Mouse (Mus musculus) forebrain, embryonic 15.5 days (tissue): ENCODE measurements around the gene Myof. TPM values are rescaled to one million over a fixed set of nuclear protein-coding genes. Genes with fewer than 3 reads are reported as not detected.

Experiments
- ATAC-seq: fragments of 200-750 bp; cut with Nextera tagmentation; replicated peaks from 2 replicates; pipeline ENCODE4 v1.8.0; 2017; ENCODE audit warnings: mild to moderate bottlenecking, moderate TSS enrichment, moderate library complexity
- H3K27ac ChIP-seq: fragments of 300-500 bp; sonication (generic); replicated peaks from 2 replicates; pipeline ENCODE4 v1.5.1; 2015; ENCODE audit warnings: mild to moderate bottlenecking, inconsistent platforms
- H3K27me3 ChIP-seq: fragments of 300-500 bp; sonication (generic); 2 replicates; pipeline ENCODE4 v1.6.1; 2015; ENCODE audit warnings: inconsistent platforms
- H3K36me3 ChIP-seq: fragments of 300-500 bp; sonication (generic); 2 replicates; pipeline ENCODE4 v1.6.1; 2015; ENCODE audit warnings: mild to moderate bottlenecking, inconsistent platforms
- H3K4me1 ChIP-seq: fragments of 300-500 bp; sonication (generic); 2 replicates; pipeline ENCODE4 v1.6.1; 2015; ENCODE audit warnings: inconsistent platforms
- H3K4me2 ChIP-seq: fragments of 300-500 bp; sonication (generic); replicated peaks from 2 replicates; pipeline ENCODE4 v1.6.1; 2015; ENCODE audit warnings: mild to moderate bottlenecking, inconsistent platforms
- H3K4me3 ChIP-seq: fragments of 300-500 bp; sonication (generic); 2 replicates; pipeline ENCODE4 v1.5.1; 2015; ENCODE audit warnings: mild to moderate bottlenecking, inconsistent platforms
- H3K9ac ChIP-seq: fragments of 300-500 bp; sonication (generic); replicated peaks from 2 replicates; pipeline ENCODE4 v1.6.1; 2015; ENCODE audit warnings: mild to moderate bottlenecking, inconsistent platforms
- H3K9me3 ChIP-seq: fragments of 300-500 bp; sonication (generic); 2 replicates; pipeline ENCODE4 v1.6.1; 2016; ENCODE audit warnings: inconsistent platforms
- WGBS: fragments of 180-500 bp; shearing (Covaris S2); methylation state at CpG from one replicate; pipeline ENCODE4 v1.1.7; 2015; ENCODE audit warnings: mixed read lengths; 5-methylcytosine and 5-hydroxymethylcytosine counted together
- polyA plus RNA-seq: library from polyadenylated mRNA; unstranded; fragments of >200 nt; fragmentation: Nextera tagmentation; extraction: Ambion mirVana; gene quantifications from 2 replicates; pipeline ENCODE4 v1.2.1, GENCODE M21; 2015

Gene Myof
- polyA plus RNA-seq, 1 experiment from 2014 or later = 1.4 TPM

DNA sequence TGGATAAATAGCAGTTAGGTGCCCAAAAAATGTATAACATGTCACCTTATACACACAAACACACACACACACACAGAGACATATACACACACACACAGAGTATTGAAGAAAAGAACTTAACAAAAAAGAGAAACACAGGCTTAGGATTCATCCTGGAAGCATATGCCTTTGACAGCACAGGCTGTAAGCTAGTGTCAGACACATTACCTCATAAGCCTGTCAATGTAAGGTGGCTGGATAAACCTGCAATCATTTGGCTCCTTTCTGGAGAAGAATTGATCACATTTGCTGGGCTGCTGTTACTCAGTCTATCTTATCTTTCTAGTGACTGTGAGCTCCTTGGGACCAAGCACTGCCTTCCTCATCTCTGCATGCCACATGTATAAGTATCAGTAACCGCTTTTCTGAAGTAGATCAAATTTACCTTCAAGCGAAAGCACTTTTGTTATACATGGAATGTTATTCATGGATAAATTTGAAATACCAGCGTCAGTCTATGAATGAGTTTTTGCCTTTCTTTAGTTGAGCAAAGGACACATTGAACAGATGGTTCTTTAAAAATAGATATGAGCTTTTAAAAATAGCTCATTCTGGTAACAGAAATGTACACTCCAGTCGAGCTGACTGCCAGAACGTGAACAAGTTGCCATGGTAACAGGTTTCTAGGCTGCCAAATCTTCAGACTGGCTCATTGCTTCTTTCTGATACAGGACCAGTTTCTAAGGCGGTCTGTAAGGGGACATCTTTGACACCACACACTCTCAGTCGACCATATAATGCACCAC lies 51.8 kb downstream of the Myof start:
- peaks cover 17% of the 10 kb centered on the region for H3K4me1 ChIP-seq
- H3K27me3 ChIP-seq = no peaks in the 10 kb centered on the region
- H3K36me3 ChIP-seq = no peaks in the 10 kb centered on the region
- WGBS = 17% methylated on average over 7 of the region's 7 CpGs
- peak overlapping the region; percentile 89 for H3K27ac ChIP-seq
- H3K9me3 ChIP-seq = no peaks in the 10 kb centered on the region
- H3K4me2 ChIP-seq = peak overlapping the region; percentile 17
- no peak overlapping the region for H3K4me3 ChIP-seq
- H3K9ac ChIP-seq = no peak overlapping the region
- ATAC-seq = peak; percentile 90

DNA sequence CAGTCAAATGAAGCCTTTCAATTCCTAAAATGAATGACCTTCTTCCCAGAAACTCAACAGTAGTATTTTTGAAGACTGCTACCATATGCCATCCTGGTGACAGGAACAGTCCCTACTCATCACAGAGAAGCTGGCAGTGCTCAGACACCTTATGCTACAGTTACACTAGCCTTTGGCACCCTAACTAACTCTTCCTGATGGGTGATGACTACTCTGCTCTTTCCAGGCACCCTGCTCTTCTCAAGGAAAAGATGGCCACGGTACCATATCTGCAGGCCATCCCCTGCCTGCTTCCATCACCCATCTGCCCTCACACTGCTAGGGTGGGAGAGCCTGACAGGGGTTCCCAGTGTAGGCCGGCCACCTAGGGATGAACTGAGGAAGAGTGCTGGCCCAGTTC lies 53.4 kb downstream of the Myof start:
- no peak for ATAC-seq
- H3K27ac ChIP-seq = peak overlapping the region; percentile 89; the same call in 1 of the 2 replicates
- no peaks in the 10 kb centered on the region for H3K9me3 ChIP-seq
- 82% methylated on average over 2 of the region's 2 CpGs for WGBS
- H3K9ac ChIP-seq = no peak overlapping the region
- H3K4me2 ChIP-seq = no peak overlapping the region
- peaks cover 17% of the 10 kb centered on the region for H3K4me1 ChIP-seq
- H3K4me3 ChIP-seq = no peak overlapping the region
- H3K27me3 ChIP-seq = no peaks in the 10 kb centered on the region
- H3K36me3 ChIP-seq = no peaks in the 10 kb centered on the region

DNA sequence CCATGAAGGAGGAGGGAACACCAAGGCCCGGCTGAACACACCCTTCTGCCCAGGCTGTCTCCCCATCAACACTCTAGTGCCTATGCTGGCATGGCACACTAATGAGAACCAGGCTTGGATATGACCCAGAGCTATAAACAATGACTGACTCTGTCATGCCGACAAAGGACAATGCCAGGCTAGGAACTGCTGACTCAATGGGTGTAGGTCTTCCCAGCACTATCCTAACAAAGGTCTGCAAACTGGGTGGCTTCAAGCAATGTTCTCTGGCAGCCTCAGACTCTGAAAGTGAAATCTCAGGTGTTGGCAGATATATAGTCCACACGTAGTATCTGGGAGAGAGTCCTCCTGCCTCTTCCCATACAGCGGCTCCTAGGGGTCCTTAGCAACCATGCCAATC lies 55.2 kb downstream of the Myof start:
- H3K4me3 ChIP-seq = no peak overlapping the region
- H3K36me3 ChIP-seq = no peaks in the 10 kb centered on the region
- no peak overlapping the region for H3K9ac ChIP-seq
- no peak overlapping the region for H3K4me2 ChIP-seq
- WGBS = 77% methylated on average over 4 of the region's 4 CpGs
- no peaks in the 10 kb centered on the region for H3K27me3 ChIP-seq
- H3K9me3 ChIP-seq = no peaks in the 10 kb centered on the region
- H3K4me1 ChIP-seq = peaks cover 17% of the 10 kb centered on the region
- ATAC-seq = no peak
- no peak overlapping the region for H3K27ac ChIP-seq

DNA sequence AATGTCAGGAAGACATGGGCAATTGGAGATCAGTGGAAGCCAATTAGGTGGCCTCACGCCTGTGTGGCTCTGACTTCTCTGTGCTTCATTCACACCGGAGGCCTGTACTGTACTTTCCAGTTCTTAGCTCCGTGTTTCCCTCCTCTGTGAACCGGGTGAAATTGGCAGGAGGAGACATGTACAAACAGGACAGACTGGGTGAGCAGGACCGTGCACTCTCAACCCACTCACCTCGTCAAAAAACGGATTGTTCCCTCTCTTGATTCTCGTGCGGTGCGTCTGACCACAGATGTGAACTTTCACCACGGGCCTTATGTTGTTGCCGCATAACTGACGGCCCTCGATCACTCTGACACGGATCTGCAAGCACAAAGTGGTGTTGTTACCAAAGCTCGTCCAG lies 57.6 kb downstream of the Myof start:
- no peak overlapping the region for H3K4me2 ChIP-seq
- H3K27ac ChIP-seq = no peak overlapping the region
- H3K36me3 ChIP-seq = no peaks in the 10 kb centered on the region
- H3K4me1 ChIP-seq = 0 out of 2 replicates have a peak, but pooled peaks cover 3% of the 10 kb centered on the region
- WGBS = 91% methylated on average over 16 of the region's 16 CpGs
- H3K9me3 ChIP-seq = no peaks in the 10 kb centered on the region
- no peak for ATAC-seq
- H3K9ac ChIP-seq = no peak overlapping the region
- no peak overlapping the region for H3K4me3 ChIP-seq
- no peaks in the 10 kb centered on the region for H3K27me3 ChIP-seq

DNA sequence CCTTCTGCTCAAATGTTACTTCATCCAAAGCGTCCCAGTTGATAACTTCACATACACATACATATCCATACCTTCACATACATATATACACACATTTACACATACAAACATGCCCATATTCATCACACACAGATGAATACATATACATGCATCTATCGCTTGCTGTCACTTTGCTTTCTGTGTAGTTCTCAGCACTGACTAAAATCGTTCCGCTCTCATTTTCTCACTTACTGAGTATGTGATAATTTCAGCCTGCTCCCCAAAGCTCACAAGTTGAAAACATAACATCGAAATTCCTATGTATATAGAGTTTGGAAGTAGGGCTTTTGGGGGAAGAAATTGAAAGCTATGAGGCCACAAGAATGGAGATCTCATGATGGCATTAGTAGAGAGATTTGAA lies 67.4 kb downstream of the Myof start:
- Histone ChIP-seq H3K4me3 (no peak overlapping the region), H3K9me3 (no peaks in the 10 kb centered on the region), H3K27ac (no peak overlapping the region), H3K36me3 (no peaks in the 10 kb centered on the region), H3K4me2 (no peak overlapping the region), H3K27me3 (no peaks in the 10 kb centered on the region), H3K4me1 (no peaks in the 10 kb centered on the region), H3K9ac (no peak overlapping the region)
- ATAC-seq = no peak; the same call in 1 of the 2 replicates
- 87% methylated on average over 5 of the region's 5 CpGs for WGBS

DNA sequence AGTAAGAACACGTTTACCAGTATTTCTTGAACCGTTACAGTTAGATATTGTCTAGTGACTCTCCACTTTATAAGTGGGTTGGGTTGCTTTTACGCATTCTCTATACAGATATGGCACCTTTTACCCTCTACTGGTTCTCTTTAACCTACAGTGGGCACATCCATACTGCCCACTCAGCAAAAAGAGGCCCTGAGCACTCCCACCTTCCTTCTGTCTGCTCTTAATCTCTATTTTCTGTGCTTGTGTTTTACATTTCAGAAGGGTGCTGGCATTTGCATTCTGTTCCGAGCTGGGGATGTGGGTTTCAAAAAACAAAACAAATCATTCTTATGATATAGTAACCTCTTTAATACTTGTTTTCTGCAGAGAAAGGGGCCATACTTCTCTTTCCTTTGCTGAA lies 72.8 kb downstream of the Myof start:
- H3K4me3 ChIP-seq = no peak overlapping the region
- H3K27me3 ChIP-seq = no peaks in the 10 kb centered on the region
- 84% methylated on average over 4 of the region's 4 CpGs for WGBS
- H3K9ac ChIP-seq = no peak overlapping the region
- no peak overlapping the region for H3K27ac ChIP-seq
- H3K9me3 ChIP-seq = no peaks in the 10 kb centered on the region
- no peaks in the 10 kb centered on the region for H3K36me3 ChIP-seq
- ATAC-seq = no peak
- no peaks in the 10 kb centered on the region for H3K4me1 ChIP-seq
- H3K4me2 ChIP-seq = no peak overlapping the region

DNA sequence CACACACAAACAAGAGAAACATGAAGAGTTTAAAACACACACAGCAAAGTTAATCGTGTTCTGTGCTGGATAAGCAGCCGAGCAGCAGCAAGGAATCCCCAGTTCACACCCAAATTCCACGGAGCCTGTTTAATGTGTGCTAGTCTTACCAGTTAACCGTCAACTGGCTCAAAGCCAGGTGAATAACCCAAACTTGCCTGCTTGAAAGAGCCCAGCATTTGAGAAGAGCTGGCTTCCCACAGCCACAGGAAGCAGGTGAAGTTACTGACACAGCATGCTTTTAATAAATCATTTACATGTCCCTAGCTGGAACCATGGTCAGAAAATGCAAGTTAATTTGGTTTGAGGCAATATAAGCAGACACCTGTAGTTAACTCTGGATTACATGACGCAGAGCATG lies 73.4 kb downstream of the Myof start:
- Histone ChIP-seq H3K27ac (no peak overlapping the region), H3K4me1 (no peaks in the 10 kb centered on the region), H3K27me3 (no peaks in the 10 kb centered on the region), H3K9me3 (no peaks in the 10 kb centered on the region), H3K4me3 (no peak overlapping the region), H3K9ac (no peak overlapping the region), H3K36me3 (no peaks in the 10 kb centered on the region), H3K4me2 (no peak overlapping the region)
- 66% methylated on average over 5 of the region's 5 CpGs for WGBS
- ATAC-seq = no peak

DNA sequence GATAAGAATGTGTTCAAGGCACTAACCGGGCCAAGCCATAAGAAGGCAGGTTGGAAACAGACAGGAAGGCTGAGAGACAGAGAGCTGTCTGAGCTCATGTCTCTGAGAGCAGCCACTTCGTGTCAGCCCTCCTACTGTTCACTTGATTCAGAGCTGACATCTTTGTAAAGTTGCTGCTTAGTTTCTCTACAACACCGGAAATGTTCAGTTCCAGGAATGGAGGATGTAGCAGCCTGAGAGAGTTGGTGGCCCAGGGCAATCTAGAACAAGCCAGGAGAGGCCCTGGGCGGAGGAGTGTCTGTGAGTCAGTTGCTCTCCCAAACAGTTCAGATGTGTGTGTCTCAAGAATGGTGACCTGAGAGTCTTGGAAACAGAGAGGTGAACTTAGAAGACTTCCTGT lies 77.5 kb downstream of the Myof start:
- Histone ChIP-seq H3K27ac (no peak overlapping the region), H3K9me3 (no peaks in the 10 kb centered on the region), H3K36me3 (no peaks in the 10 kb centered on the region), H3K4me1 (no peaks in the 10 kb centered on the region), H3K27me3 (no peaks in the 10 kb centered on the region), H3K9ac (no peak overlapping the region), H3K4me2 (no peak overlapping the region), H3K4me3 (no peak overlapping the region)
- no peak for ATAC-seq
- 77% methylated on average over 4 of the region's 4 CpGs for WGBS

DNA sequence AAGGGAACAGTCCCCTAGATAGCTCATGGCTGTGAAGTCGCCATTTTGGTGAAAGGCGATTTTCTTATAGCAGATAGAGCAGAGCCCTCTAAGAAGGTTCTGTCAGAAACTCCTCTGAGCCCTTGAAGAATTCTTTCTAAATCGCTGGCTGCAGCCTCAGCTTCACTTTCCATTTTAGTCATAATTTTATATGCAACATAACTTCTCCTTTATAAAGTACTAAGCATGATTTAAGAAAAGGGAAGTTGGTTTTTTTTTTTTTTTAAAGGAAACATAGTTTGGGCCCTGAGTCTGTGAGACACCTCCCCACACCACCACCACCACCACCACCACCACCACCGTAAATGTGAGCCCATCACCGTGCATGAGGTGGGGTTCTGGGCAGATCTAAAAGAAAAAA lies 80.0 kb downstream of the Myof start:
- Histone ChIP-seq H3K4me1 (no peaks in the 10 kb centered on the region), H3K9ac (no peak overlapping the region), H3K27me3 (no peaks in the 10 kb centered on the region), H3K4me3 (no peak overlapping the region), H3K4me2 (no peak overlapping the region), H3K9me3 (no peaks in the 10 kb centered on the region), H3K27ac (no peak overlapping the region), H3K36me3 (no peaks in the 10 kb centered on the region)
- no peak for ATAC-seq
- 93% methylated on average over 5 of the region's 5 CpGs for WGBS

DNA sequence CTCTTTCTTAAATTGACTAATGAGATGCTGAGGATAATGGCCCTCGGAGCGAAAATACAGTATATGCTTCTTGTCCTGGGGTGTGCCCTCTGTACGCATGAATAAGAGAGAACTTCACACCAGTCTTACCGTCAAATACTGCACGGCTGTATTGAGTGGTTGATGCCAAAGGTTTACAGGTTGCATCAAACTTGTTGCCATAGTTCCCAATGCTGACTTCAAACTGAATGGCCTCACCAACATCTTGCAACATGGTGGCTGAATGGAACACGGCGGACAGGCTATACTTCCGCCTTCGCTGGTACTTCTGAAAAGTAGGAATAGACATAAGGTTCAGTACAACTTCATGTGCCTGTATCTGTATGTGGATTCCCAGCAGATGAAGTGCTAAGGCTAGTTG lies 82.6 kb downstream of the Myof start:
- H3K9ac ChIP-seq = no peak overlapping the region
- no peak for ATAC-seq
- no peaks in the 10 kb centered on the region for H3K9me3 ChIP-seq
- WGBS = 93% methylated on average over 9 of the region's 9 CpGs
- no peak overlapping the region for H3K4me2 ChIP-seq
- H3K27ac ChIP-seq = no peak overlapping the region
- no peaks in the 10 kb centered on the region for H3K4me1 ChIP-seq
- no peaks in the 10 kb centered on the region for H3K36me3 ChIP-seq
- no peaks in the 10 kb centered on the region for H3K27me3 ChIP-seq
- H3K4me3 ChIP-seq = no peak overlapping the region

DNA sequence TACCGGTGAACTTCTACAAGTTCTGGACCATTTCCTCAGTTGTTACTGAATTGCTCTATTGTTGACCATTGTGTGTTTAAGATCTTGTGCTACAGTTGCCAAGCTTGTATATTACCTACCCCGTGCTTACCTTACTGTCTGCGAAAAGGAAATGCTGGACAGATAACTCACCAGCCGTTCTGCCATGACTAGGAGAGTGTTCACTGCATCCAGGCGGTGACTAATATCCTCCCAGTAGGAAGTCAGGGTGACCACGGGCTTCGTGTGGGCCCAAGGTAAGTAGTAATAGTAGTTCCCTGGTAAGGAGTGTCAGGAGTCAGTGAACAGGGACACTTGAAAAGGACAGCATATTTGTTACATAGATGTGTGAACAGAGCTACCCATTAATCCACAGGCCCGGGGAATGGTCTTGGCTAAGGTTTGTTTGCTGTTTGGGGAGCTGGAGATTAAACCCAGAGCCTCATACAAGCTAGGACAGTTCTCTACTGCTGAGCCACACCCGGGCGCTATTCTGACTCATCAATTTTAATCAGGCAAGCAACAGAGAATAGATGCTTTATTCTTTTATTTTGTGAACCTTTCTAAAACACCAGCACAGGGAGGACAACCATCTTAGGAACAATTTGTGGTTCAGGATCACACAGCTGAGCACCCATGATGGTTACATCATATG lies 83.7 kb downstream of the Myof start:
- no peak for ATAC-seq
- 91% methylated on average over 10 of the region's 10 CpGs for WGBS

DNA sequence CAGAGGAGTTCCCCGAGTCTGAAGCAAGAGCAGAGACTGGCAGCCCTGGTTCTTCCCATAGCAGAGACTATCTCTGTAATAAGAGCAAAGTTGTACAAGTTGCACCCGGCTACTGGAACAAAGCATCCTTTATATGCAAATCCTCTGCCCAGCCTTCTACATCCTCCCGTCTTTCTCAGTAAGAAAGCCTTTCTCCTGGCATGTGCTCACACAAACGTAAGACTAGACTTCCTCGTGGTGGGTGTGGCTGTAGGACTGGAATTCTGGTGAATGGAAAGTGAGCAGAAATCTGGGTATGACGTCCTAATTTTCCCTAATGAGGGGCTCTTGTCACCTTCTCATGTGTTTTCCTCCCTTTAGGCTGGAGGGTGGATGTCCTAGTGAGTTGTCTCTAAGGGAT lies 84.3 kb downstream of the Myof start:
- Histone ChIP-seq H3K9me3 (no peaks in the 10 kb centered on the region), H3K4me3 (no peak overlapping the region), H3K4me2 (no peak overlapping the region), H3K27ac (no peak overlapping the region), H3K9ac (no peak overlapping the region), H3K4me1 (no peaks in the 10 kb centered on the region), H3K36me3 (no peaks in the 10 kb centered on the region), H3K27me3 (no peaks in the 10 kb centered on the region)
- WGBS = 37% methylated on average over 6 of the region's 6 CpGs
- no peak for ATAC-seq

More for the DNA sequence above, 83.7 kb downstream of the Myof start:
- no peaks in the 10 kb centered on the region for H3K27me3 ChIP-seq
- H3K4me2 ChIP-seq = no peak overlapping the region
- H3K9me3 ChIP-seq = no peaks in the 10 kb centered on the region
- no peaks in the 10 kb centered on the region for H3K4me1 ChIP-seq
- no peak overlapping the region for H3K9ac ChIP-seq
- H3K36me3 ChIP-seq = no peaks in the 10 kb centered on the region
- H3K4me3 ChIP-seq = no peak overlapping the region
- no peak overlapping the region for H3K27ac ChIP-seq

DNA sequence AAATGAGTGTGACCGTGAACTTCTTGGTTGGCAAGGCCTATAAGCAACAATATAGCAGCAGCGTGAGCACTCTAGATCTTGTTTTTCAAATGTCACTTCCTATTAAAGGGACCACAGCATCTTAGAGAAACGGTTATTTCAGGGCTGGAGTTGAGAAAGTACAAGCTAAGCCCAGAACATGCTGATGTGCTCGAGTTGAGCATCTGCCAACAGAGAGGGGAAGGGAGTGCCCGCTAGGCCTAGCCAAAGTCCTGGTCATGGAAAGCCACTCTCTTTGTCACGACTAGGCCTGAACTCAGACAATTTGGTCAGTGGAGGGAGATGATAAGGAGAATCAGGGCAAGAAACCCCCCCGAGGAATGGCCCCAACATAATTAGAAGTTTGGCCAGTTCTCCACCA lies 86.1 kb downstream of the Myof start:
- Histone ChIP-seq H3K9ac (no peak overlapping the region), H3K36me3 (no peaks in the 10 kb centered on the region), H3K4me1 (no peaks in the 10 kb centered on the region), H3K27ac (no peak overlapping the region), H3K9me3 (no peaks in the 10 kb centered on the region), H3K4me2 (no peak overlapping the region), H3K27me3 (no peaks in the 10 kb centered on the region), H3K4me3 (no peak overlapping the region)
- no peak for ATAC-seq
- WGBS = 76% methylated on average over 7 of the region's 7 CpGs
